Mouse (Mus musculus): Measurements from ENCODE around the gene Prkca. TPM values are rescaled to one million over a fixed set of nuclear protein-coding genes. Genes with fewer than 3 reads are reported as not detected.

Gene Prkca
- total RNA-seq, 1 experiment = 8.4 TPM

GRCm38 (mm10) chr11:108204202-108204894, 139.4 kb downstream of the Prkca start:
- Histone ChIP-seq H3K36me3 (ENCODE audit: control insufficient read depth, insufficient read depth, low read length, poor library complexity, severe bottlenecking) (no peaks in the 10 kb centered on the region), H3K27ac (ENCODE audit: insufficient read depth, low read depth, low read length, poor library complexity, severe bottlenecking) (no peak overlapping the region), H3K4me1 (ENCODE audit: control insufficient read depth in 2 of 2, insufficient read depth in 2 of 2, low read length in 2 of 2, poor library complexity in 1 of 2) (peaks cover 0 to 2% of the 10 kb centered on the region in 2 experiments; a peak in 1 of 4 replicates), H3K9ac (ENCODE audit: insufficient read depth, low read depth, low read length, poor library complexity, severe bottlenecking) (no peak overlapping the region), H3K4me3 (ENCODE audit: insufficient read depth in 1 of 2, low read depth in 1 of 2, low read length in 2 of 2, poor library complexity in 1 of 2, severe bottlenecking in 1 of 2) (no peak overlapping the region), H3K9me3 (ENCODE audit: control insufficient read depth, insufficient read depth, low read depth, low read length) (no peaks in the 10 kb centered on the region)
- in situ Hi-C loops (cut with MboI; ENCODE audit: low sequenced_read_pairs in 2 of 2, unreplicated experiment in 2 of 2) = no loop called here
- no peak for DNase-seq (ENCODE audit: low read depth, low spot score)
- no peak for TF ChIP-seq ZNF384 (IDR thresholded peaks at IDR 0.05; ENCODE audit: low read depth, low read length)
- TF ChIP-seq ZC3H11A (IDR thresholded peaks at IDR 0.05; ENCODE audit: borderline replicate concordance, low read depth, low read length) = no peak
- TF ChIP-seq CHD2 (IDR thresholded peaks at IDR 0.05; ENCODE audit: low read depth, low read length) = no peak
- no peak for TF ChIP-seq HCFC1 (IDR thresholded peaks at IDR 0.05; ENCODE audit: borderline replicate concordance, insufficient read depth, low read length)
- no peak for TF ChIP-seq MAFK (IDR thresholded peaks at IDR 0.05; ENCODE audit: insufficient read depth, low read depth, low read length)

- Histone ChIP-seq H3K4me3 (ENCODE audit: insufficient read depth in 1 of 2, low read depth in 1 of 2, low read length in 2 of 2, poor library complexity in 1 of 2, severe bottlenecking in 1 of 2) (no peak overlapping the region), H3K9me3 (ENCODE audit: control insufficient read depth, insufficient read depth, low read depth, low read length) (no peaks in the 10 kb centered on the region), H3K27ac (ENCODE audit: insufficient read depth, low read depth, low read length, poor library complexity, severe bottlenecking) (no peak overlapping the region), H3K9ac (ENCODE audit: insufficient read depth, low read depth, low read length, poor library complexity, severe bottlenecking) (no peak overlapping the region), H3K4me1 (ENCODE audit: control insufficient read depth in 2 of 2, insufficient read depth in 2 of 2, low read length in 2 of 2, poor library complexity in 1 of 2) (peaks cover 0 to 2% of the 10 kb centered on the region in 2 experiments; a peak in 1 of 4 replicates), H3K36me3 (ENCODE audit: control insufficient read depth, insufficient read depth, low read length, poor library complexity, severe bottlenecking) (no peaks in the 10 kb centered on the region)
- no peak for DNase-seq (ENCODE audit: low read depth, low spot score)
- TF ChIP-seq CHD2 (IDR thresholded peaks at IDR 0.05; ENCODE audit: low read depth, low read length) (no peak), ZNF384 (IDR thresholded peaks at IDR 0.05; ENCODE audit: low read depth, low read length) (no peak), ZC3H11A (IDR thresholded peaks at IDR 0.05; ENCODE audit: borderline replicate concordance, low read depth, low read length) (no peak), MAFK (IDR thresholded peaks at IDR 0.05; ENCODE audit: insufficient read depth, low read depth, low read length) (no peak)
- in situ Hi-C loops (cut with MboI; ENCODE audit: low sequenced_read_pairs in 2 of 2, unreplicated experiment in 2 of 2) = no loop called here
Measured at GRCm38 (mm10) chr11:108202835-108203234, 140.9 kb downstream of the Prkca start.

GRCm38 (mm10) chr11:108200679-108201586, 142.8 kb downstream of the Prkca start:
- Histone ChIP-seq H3K27ac (ENCODE audit: insufficient read depth, low read depth, low read length, poor library complexity, severe bottlenecking) (no peak overlapping the region), H3K9me3 (ENCODE audit: control insufficient read depth, insufficient read depth, low read depth, low read length) (no peaks in the 10 kb centered on the region), H3K9ac (ENCODE audit: insufficient read depth, low read depth, low read length, poor library complexity, severe bottlenecking) (no peak overlapping the region), H3K4me3 (ENCODE audit: insufficient read depth in 1 of 2, low read depth in 1 of 2, low read length in 2 of 2, poor library complexity in 1 of 2, severe bottlenecking in 1 of 2) (no peak overlapping the region), H3K4me1 (ENCODE audit: control insufficient read depth in 2 of 2, insufficient read depth in 2 of 2, low read length in 2 of 2, poor library complexity in 1 of 2) (peaks cover 0 to 2% of the 10 kb centered on the region in 2 experiments; a peak in 1 of 4 replicates), H3K36me3 (ENCODE audit: control insufficient read depth, insufficient read depth, low read length, poor library complexity, severe bottlenecking) (no peaks in the 10 kb centered on the region)
- DNase-seq (ENCODE audit: low read depth, low spot score) = no peak
- TF ChIP-seq MAFK (IDR thresholded peaks at IDR 0.05; ENCODE audit: insufficient read depth, low read depth, low read length) (no peak), ZC3H11A (IDR thresholded peaks at IDR 0.05; ENCODE audit: borderline replicate concordance, low read depth, low read length) (no peak), ZNF384 (IDR thresholded peaks at IDR 0.05; ENCODE audit: low read depth, low read length) (no peak), HCFC1 (IDR thresholded peaks at IDR 0.05; ENCODE audit: borderline replicate concordance, insufficient read depth, low read length) (no peak)
- in situ Hi-C loops (cut with MboI; ENCODE audit: low sequenced_read_pairs in 2 of 2, unreplicated experiment in 2 of 2) = no loop called here

DNA sequence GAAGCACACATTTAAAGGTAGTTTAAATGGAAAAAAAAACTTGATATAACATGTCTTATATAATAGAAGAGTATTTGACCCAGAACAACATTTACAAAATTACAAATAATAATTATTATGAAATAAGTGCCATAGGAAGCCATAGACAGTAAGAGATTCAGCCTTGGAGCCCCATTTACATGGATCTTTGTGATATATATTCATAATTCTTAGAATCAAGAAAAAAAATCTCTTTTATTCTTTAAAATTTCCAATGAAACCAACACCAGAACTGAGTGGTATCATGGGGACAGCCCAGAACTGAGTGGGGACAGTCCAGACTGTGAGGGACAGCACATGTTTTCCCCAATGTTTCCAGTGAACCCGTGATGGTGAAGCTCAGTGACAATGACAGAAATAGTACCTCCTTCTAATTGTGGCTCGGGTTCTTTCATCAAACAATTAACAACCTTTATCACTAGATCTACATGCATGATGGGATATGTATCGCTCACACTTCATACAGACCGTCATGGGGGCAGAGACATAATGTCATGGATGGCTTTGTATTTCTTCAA, 144.2 kb downstream of the Prkca start:
- in situ Hi-C loops (cut with MboI; ENCODE audit: low sequenced_read_pairs in 2 of 2, unreplicated experiment in 2 of 2) = no loop called here
- no peak overlapping the region for H3K9ac ChIP-seq (ENCODE audit: insufficient read depth, low read depth, low read length, poor library complexity, severe bottlenecking)
- no peak for DNase-seq (ENCODE audit: low read depth, low spot score)
- TF ChIP-seq ZC3H11A (IDR thresholded peaks at IDR 0.05; ENCODE audit: borderline replicate concordance, low read depth, low read length) (no peak), MAFK (IDR thresholded peaks at IDR 0.05; ENCODE audit: insufficient read depth, low read depth, low read length) (no peak), HCFC1 (IDR thresholded peaks at IDR 0.05; ENCODE audit: borderline replicate concordance, insufficient read depth, low read length) (no peak), ZNF384 (IDR thresholded peaks at IDR 0.05; ENCODE audit: low read depth, low read length) (no peak), CHD2 (IDR thresholded peaks at IDR 0.05; ENCODE audit: low read depth, low read length) (no peak)
- no peaks in the 10 kb centered on the region for H3K36me3 ChIP-seq (ENCODE audit: control insufficient read depth, insufficient read depth, low read length, poor library complexity, severe bottlenecking)
- H3K9me3 ChIP-seq (ENCODE audit: control insufficient read depth, insufficient read depth, low read depth, low read length) = no peaks in the 10 kb centered on the region
- H3K4me1 ChIP-seq (ENCODE audit: control insufficient read depth in 2 of 2, insufficient read depth in 2 of 2, low read length in 2 of 2, poor library complexity in 1 of 2) = peaks cover 0 to 2% of the 10 kb centered on the region in 2 experiments; a peak in 1 of 4 replicates
- no peak overlapping the region for H3K27ac ChIP-seq (ENCODE audit: insufficient read depth, low read depth, low read length, poor library complexity, severe bottlenecking)
- H3K4me3 ChIP-seq (ENCODE audit: insufficient read depth in 1 of 2, low read depth in 1 of 2, low read length in 2 of 2, poor library complexity in 1 of 2, severe bottlenecking in 1 of 2) = no peak overlapping the region
